Mouse (Mus musculus): ENCODE data around the gene Raly. TPM values are rescaled to one million over a fixed set of nuclear protein-coding genes. Genes with fewer than 3 reads are reported as not detected.

The Raly gene
- polyA plus RNA-seq (2015; fragmentation: Nextera tagmentation; extraction: Ambion mirVana): 31.6 and 34.6 TPM in 2 replicates

DNA sequence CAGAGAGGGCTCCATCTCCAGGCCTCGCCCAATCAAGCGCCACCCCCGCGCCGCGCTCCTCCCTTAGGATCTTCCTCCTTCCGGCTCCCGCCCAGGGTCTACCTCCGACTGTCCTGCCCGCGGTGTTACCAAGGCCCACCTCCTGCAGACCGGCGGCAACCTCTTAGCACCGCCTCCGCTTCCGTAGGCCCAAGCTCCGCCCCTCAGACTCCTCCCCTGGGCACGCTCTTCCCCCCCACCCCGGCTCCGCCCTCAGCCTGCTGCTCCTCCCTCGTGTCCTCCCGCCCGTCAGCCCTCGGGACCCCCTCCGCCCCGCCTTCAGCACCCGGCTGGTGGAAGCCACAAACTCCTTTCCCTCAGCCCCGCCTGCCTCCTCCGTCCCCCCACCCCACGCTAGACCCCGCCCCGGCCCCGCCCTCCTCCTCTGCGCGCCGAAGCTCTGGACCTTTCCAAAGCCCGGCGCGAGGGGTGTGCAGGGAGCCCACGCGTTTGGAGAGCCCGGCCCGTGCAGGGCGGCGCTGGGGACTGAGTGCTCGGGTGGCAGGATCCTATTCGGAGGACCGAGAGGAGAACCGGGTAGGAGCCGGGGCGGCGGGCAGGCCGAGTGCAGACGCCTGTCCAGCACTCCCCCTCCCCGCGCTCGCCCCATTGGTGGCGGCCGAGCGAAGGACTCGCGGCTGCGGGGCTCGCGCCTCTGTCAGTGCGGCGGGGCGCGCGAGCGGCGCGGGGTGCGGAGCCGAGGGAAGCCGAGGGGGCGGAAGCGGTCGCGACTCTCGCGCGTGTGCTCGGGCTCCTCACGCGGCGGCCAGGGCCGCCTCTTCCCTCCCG lies at the start of gene Raly, which contains the start of gene a:
Gene Raly, plus strand, starts transcription at position 441 of the 828 bp plus-strand sequence.
Gene a, plus strand, starts transcription at position 747 of the 828 bp plus-strand sequence.
- no peaks in the 10 kb centered on the region for H3K27me3 ChIP-seq (replicated peaks)
- peaks cover 16% of the 10 kb centered on the region; the same call in 1 of the 2 replicates for H3K4me1 ChIP-seq (replicated peaks)
- H3K27ac ChIP-seq: peak within 1 kb of the TSS; percentile 99
- H3K9me3 ChIP-seq: no peaks in the 10 kb centered on the region
- peak within 1 kb of the TSS; percentile 64 for H3K4me2 ChIP-seq (replicated peaks)
- peak; percentile 98 for ATAC-seq
- H3K9ac ChIP-seq: peak within 1 kb of the TSS; percentile 96
- WGBS: under 1% methylated on average over 74 of the region's 89 CpGs
- H3K36me3 ChIP-seq: no peaks in the 10 kb centered on the region
- peak within 1 kb of the TSS; percentile 89 for H3K4me3 ChIP-seq (replicated peaks)

DNA sequence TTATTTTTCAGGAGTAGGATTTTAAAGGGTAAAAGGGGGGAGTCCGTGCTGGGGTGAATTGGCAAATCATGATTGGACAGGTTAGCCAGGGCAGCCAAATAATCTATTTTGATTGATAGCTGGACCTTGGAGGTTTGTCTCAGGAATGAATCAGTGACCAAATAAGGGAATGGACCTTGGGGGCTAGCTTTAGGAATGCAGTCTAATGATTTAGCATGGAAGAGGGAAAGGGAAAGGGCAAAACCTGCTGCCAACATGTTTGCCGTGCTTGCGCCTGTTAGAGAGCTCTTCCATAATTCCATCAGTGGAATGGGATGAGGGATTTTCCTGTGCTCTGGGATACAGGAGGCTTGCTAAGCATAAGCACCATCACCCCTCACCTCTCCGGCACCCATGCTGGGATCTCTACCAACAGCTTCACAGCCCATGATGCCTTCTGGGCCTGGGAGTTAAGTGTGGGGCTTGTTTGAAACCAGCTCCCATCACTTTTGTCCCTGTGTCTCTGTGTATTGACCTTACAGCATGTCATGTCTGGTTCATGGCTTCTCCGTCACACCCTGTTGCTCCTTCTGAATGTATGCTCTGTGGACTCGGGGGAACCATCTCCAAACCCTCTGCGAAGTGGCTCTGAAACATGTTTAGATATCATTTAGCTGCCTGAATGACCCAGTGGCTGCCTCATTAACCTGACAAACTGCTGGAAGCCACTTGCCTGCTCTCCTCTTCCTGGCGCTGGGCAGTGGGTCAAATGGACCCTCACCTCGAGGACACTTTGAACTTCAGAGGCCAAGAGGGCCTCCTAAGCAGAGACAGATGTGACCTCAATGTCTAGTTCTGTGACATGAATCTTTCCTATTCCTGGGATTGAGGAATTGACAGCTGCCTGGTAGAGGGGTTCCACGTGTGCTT lies 47.7 kb upstream of the Raly start:
- WGBS: 67% methylated on average over 10 of the region's 10 CpGs
- H3K4me3 ChIP-seq (replicated peaks): no peak overlapping the region
- H3K27me3 ChIP-seq (replicated peaks): no peaks in the 10 kb centered on the region
- H3K4me1 ChIP-seq (replicated peaks): no peaks in the 10 kb centered on the region
- H3K4me2 ChIP-seq (replicated peaks): no peak overlapping the region
- H3K36me3 ChIP-seq: no peaks in the 10 kb centered on the region
- H3K9me3 ChIP-seq: no peaks in the 10 kb centered on the region
- no peak overlapping the region for H3K27ac ChIP-seq
- H3K9ac ChIP-seq: no peak overlapping the region
- no peak for ATAC-seq

DNA sequence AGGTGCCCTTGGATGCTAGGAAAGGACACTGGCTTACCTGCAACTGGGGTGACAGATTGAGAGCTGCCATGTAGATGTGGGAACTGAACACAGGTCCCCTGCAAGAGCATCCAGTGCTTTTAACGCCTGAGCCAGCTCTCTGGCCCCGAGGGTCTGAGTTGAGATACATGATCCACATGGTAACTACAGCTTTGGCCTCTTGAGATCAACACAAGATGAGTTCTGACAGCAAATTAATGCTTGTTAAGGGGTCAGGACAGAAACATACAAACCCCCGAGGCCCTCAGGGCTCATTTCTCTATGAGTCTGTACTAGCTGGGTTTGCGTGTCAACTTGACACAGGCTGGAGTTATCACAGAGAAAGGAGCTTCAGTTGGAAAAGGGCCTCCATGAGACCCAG lies 47.0 kb upstream of the Raly start:
- Histone ChIP-seq H3K4me3 (replicated peaks) (no peak overlapping the region), H3K9ac (no peak overlapping the region), H3K4me1 (replicated peaks) (peaks cover 2% of the 10 kb centered on the region), H3K36me3 (no peaks in the 10 kb centered on the region), H3K4me2 (replicated peaks) (no peak overlapping the region), H3K9me3 (no peaks in the 10 kb centered on the region), H3K27ac (no peak overlapping the region), H3K27me3 (replicated peaks) (no peaks in the 10 kb centered on the region)
- WGBS: 72% methylated on average over 4 of the region's 4 CpGs
- ATAC-seq: no peak

DNA sequence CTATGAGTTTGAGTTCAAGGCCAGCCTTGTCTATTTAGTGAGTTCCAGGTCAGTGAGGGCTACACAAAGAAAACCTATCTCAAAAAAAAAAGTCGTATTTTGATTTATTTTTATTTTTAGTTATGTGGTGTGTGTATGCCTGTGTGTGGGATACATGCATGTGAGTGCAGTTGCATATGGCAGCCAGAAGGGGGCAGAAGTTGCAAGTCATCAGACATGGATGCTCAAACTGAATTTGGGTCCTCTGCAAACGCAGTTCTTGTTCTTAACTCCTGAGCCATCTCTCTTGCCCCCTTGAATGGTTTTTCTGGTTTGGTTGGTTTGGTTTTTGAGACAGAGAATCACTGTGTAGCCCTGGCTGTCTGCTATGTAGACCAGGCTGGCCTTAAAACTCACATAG lies 42.5 kb upstream of the Raly start:
- ATAC-seq: no peak
- Histone ChIP-seq H3K36me3 (no peaks in the 10 kb centered on the region), H3K9me3 (no peaks in the 10 kb centered on the region), H3K27me3 (replicated peaks) (no peaks in the 10 kb centered on the region), H3K27ac (no peak overlapping the region), H3K4me3 (replicated peaks) (no peak overlapping the region), H3K4me2 (replicated peaks) (no peak overlapping the region), H3K9ac (no peak overlapping the region), H3K4me1 (replicated peaks) (peaks cover 14% of the 10 kb centered on the region)
- WGBS: 90% methylated on average over 2 of the region's 2 CpGs

DNA sequence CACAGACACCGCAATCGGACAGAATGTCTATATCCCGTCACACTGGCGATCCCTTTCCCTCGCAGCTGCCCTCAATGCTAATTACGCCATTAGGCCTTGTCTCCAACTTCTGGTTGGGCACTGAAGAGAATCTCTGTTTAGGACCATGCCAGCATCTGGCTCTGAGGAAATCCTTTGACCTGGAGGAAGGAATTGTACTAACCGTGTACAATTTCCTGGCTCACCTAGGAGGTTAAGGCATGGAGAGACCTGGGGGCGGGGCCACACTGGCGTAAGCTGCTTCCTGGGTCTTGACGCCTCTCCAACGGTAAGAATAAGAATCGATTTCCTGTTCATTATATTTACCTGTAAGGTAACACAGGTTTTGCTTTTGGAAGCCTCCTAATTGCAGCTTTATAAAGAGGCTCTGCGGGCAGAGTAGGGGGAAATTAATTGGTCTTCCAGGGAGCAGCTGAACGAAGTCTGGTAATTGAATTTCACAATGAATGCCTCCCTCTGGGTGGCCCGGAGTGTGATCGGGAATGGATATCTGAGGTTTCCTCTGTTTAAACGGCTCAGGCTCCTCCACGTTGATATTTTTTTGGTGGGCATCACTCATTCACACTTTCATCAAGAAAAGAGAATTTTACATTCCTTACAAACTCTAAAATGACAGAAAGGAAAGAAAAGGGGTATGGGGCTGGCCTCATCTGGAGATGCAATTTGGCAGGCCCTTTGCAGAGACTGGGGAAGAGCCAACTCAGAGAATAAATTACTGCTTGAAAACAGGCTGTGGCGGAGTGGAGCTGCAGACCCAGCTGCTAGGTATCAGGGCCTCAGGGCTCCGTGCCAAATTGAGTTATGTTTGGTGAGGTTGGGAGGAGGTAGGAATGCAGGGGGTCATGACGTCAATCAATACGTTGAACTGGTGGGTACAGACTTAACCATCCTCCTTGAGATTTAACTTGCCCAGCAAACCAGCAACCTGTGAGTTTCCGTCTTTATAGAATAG lies 41.6 kb upstream of the Raly start:
- ATAC-seq: no peak

DNA sequence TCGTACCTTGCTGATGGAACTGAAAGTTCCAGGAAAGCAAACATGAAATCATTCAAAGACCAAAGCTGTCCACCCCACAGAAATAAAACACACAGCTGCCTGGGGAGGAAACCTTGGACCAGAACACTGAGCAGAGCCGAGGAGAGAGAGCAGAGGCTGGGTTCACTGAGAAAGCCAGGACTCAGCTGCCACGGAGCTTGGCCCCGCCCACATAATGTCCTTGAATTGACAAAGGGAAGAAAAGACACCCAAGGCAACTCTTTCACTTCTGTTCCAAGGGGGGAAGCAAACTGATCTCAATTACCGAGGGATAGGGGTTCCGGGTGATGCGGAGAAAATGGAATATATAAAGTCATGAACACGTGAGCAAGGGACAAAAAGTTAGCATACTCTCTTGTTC lies 39.0 kb upstream of the Raly start:
- H3K9me3 ChIP-seq: no peaks in the 10 kb centered on the region
- H3K36me3 ChIP-seq: no peaks in the 10 kb centered on the region
- H3K4me3 ChIP-seq (replicated peaks): no peak overlapping the region
- H3K4me2 ChIP-seq (replicated peaks): no peak overlapping the region
- WGBS: 56% methylated on average over 8 of the region's 8 CpGs
- no peak overlapping the region for H3K27ac ChIP-seq
- H3K27me3 ChIP-seq (replicated peaks): no peaks in the 10 kb centered on the region
- no peak for ATAC-seq
- H3K9ac ChIP-seq: no peak overlapping the region
- H3K4me1 ChIP-seq (replicated peaks): peaks cover 14% of the 10 kb centered on the region

More for the DNA sequence above, 41.6 kb upstream of the Raly start:
- Histone ChIP-seq H3K4me2 (replicated peaks) (0 out of 2 replicates have a peak overlapping the region, but pooled peaks have one; percentile 11), H3K9me3 (no peaks in the 10 kb centered on the region), H3K27me3 (replicated peaks) (no peaks in the 10 kb centered on the region), H3K4me1 (replicated peaks) (peaks cover 14% of the 10 kb centered on the region), H3K9ac (no peak overlapping the region), H3K4me3 (replicated peaks) (no peak overlapping the region), H3K36me3 (no peaks in the 10 kb centered on the region), H3K27ac (peak overlapping the region; percentile 44)
- 54% methylated on average over 23 of the region's 23 CpGs for WGBS

DNA sequence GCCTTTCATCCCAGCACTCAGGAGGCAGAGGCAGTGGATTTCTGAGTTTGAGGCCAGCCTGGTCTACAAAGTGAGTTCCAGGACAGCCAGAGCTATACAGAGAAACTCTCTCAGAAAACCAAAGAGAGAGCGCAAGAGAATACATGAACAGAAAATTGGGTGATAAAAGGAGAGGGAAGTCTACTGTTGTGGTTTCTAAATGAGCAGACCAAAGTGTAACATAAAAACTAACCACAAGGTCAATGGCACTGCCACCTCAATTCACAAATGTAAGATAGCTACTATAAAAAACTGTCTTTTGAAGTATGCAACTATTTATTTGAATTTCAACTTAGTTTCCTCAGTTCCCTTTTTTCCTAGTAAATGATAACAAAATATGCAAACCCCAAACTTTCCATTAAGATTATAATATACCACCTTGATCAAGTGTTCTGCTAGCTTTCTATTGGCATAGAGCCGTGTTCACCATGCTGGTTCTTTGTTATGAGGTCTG lies 36.8 kb upstream of the Raly start:
- no peak for ATAC-seq
- 88% methylated on average over 2 of the region's 2 CpGs for WGBS
- no peaks in the 10 kb centered on the region for H3K27me3 ChIP-seq (replicated peaks)

DNA sequence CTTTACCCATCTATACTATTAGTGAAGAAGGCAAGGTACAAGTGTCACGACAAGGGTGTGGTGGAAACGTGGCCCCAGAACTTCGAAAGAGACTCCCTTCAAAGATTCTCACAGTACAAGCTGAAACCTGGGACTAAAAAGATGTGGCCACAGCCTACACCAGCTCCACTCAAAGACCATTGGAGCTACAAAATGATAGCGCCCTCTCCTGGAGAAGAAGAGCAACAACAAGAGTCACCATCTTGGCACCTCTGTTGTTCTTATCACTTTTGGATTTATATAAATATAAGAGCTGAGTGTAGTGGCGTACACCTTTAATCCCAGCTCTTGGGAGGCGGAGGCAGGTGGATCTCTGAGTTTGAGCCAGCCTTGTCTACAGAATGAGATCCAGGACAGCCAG lies 35.1 kb upstream of the Raly start:
- WGBS: 65% methylated on average over 6 of the region's 6 CpGs
- Histone ChIP-seq H3K36me3 (no peaks in the 10 kb centered on the region), H3K27me3 (replicated peaks) (no peaks in the 10 kb centered on the region), H3K9ac (no peak overlapping the region), H3K27ac (no peak overlapping the region), H3K4me2 (replicated peaks) (no peak overlapping the region), H3K9me3 (no peaks in the 10 kb centered on the region), H3K4me3 (replicated peaks) (no peak overlapping the region), H3K4me1 (replicated peaks) (0 out of 2 replicates have a peak, but pooled peaks cover 2% of the 10 kb centered on the region)
- ATAC-seq: no peak

More for the DNA sequence above, 36.8 kb upstream of the Raly start:
- Histone ChIP-seq H3K9ac (no peak overlapping the region), H3K4me1 (replicated peaks) (peaks cover 10% of the 10 kb centered on the region), H3K9me3 (no peaks in the 10 kb centered on the region), H3K4me3 (replicated peaks) (no peak overlapping the region), H3K36me3 (no peaks in the 10 kb centered on the region), H3K27ac (no peak overlapping the region), H3K4me2 (replicated peaks) (no peak overlapping the region)

DNA sequence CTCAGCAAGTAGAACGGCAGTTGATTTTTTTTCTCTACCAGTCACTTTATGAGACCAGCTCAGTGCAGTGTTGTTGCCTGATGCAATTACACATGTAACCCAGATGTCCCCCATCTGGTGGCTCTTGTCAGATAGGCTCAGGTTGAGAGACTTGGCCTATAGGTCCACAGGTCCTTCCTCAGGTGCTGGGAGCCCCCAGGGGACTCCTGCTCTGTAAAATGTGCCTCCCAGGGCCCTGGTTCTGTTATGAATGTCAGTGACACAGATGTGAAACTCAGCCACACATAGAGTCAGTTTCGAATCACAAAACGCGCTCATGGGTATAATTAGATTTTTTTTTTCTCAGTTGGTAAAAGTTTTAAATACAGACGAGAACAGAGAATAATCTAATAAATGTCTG lies 33.2 kb upstream of the Raly start:
- Histone ChIP-seq H3K4me3 (replicated peaks) (no peak overlapping the region), H3K9me3 (no peaks in the 10 kb centered on the region), H3K27ac (no peak overlapping the region), H3K4me2 (replicated peaks) (no peak overlapping the region), H3K36me3 (no peaks in the 10 kb centered on the region), H3K9ac (no peak overlapping the region), H3K4me1 (replicated peaks) (no peaks in the 10 kb centered on the region), H3K27me3 (replicated peaks) (no peaks in the 10 kb centered on the region)
- no peak for ATAC-seq
- 86% methylated on average over 5 of the region's 5 CpGs for WGBS

DNA sequence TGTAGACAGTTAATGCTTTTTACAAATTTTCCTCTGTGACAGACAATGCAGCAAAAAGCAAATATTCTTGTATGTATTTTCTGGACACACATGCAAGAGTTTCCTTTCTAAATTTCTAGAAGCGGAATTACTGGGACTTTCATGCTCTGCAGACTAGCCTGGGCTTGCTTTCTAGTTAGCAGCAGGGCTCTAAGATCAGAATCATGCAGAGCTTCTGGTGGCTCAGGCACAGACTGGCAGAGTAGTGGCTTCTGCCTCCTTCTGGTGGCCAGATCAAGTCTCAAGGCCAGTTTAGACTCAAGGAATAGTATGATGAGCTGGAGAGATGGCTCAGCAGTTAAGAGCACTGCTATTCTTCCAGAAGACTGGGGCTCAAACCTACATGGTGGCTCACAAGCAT lies 32.4 kb upstream of the Raly start:
- H3K9me3 ChIP-seq: no peaks in the 10 kb centered on the region
- H3K27ac ChIP-seq: no peak overlapping the region
- H3K4me1 ChIP-seq (replicated peaks): 0 out of 2 replicates have a peak, but pooled peaks cover 4% of the 10 kb centered on the region
- no peak for ATAC-seq
- H3K4me2 ChIP-seq (replicated peaks): no peak overlapping the region
- WGBS: 80% methylated on average over 1 of the region's 1 CpGs
- no peaks in the 10 kb centered on the region for H3K36me3 ChIP-seq
- no peaks in the 10 kb centered on the region for H3K27me3 ChIP-seq (replicated peaks)
- no peak overlapping the region for H3K9ac ChIP-seq
- H3K4me3 ChIP-seq (replicated peaks): no peak overlapping the region

DNA sequence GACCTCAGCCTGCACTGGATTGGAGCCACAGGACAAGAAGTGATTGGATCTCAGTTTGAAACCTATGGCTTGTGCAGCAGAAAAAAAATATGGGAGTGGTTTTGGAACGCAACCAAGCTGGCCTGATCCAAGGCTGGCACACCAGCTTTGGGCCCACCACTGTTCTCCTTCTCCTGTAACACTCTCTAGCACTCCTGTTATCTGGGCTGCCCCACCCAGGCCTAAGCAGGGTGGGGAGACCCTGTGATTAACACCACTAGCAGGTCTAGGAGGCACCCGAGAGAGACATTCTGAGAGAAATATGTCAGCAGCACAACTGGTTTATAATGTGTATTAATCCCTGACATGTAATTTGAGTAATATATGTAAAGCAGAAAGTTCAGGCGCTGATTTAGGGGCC lies 27.7 kb upstream of the Raly start:
- H3K4me1 ChIP-seq (replicated peaks): 0 out of 2 replicates have a peak, but pooled peaks cover 7% of the 10 kb centered on the region
- H3K4me2 ChIP-seq (replicated peaks): no peak overlapping the region
- no peak overlapping the region for H3K4me3 ChIP-seq (replicated peaks)
- no peaks in the 10 kb centered on the region for H3K9me3 ChIP-seq
- no peak overlapping the region for H3K27ac ChIP-seq
- WGBS: 56% methylated on average over 3 of the region's 3 CpGs
- H3K9ac ChIP-seq: no peak overlapping the region
- no peak for ATAC-seq
- no peaks in the 10 kb centered on the region for H3K36me3 ChIP-seq
- H3K27me3 ChIP-seq (replicated peaks): no peaks in the 10 kb centered on the region
